Mouse (Mus musculus): ENCODE results near the gene Ctdsp2.

The Ctdsp2 gene

DNA sequence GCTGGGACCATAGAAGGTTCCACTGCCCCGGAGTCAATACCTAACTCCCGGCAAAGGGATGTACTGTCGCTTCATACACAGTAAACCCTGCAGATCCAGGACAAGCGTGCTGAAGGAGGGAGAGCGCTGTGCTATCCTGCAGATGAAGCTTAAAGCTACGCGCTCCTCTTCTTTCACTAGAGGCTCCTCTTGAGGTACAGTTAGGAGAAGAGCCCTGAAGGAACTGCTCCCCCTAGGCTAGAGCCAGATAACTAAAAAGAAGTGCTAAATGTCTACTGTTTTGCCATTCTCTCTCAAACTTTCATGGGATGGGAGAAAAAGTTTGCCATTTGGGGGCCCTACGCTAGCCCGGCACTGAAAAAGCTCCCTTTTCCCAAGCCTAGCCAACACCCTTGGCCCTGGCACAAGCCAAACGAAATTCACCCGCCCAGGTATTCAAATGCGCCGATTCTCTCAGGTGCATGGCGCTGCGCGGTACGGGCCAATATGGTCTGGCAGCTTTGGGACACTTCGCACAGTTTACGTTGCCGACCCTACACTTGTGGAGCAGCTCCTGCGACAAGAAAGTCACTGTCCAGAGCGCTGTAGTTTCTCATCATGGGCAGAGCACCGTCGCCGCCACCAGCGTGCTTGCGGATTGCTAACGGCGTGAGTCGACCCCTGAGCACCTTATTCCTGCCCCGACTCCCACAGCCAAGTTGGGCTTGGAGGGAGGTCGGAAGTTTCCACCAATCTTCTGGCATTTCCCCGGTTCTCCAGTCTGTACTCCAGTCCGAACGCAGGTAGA lies 70.3 kb downstream of the Ctdsp2 start:
- DNase-seq = no peak
